Mouse (Mus musculus): ENCODE results near the gene Fam166a. TPM values are rescaled to one million over a fixed set of nuclear protein-coding genes. Genes with fewer than 3 reads are reported as not detected.

The Fam166a gene
- total RNA-seq, 1 experiment from 2014 or later: not detected

GRCm38 (mm10) chr2:25207593-25207992 lies 11.0 kb upstream of the Fam166a start:
- ATAC-seq (replicated peaks in 1 of 2; ENCODE audit: insufficient read depth in 1 of 2, low FRiP score in 2 of 2, low TSS enrichment in 1 of 2, low read depth in 1 of 2, poor library complexity in 2 of 2, severe bottlenecking in 2 of 2): no peak

DNA sequence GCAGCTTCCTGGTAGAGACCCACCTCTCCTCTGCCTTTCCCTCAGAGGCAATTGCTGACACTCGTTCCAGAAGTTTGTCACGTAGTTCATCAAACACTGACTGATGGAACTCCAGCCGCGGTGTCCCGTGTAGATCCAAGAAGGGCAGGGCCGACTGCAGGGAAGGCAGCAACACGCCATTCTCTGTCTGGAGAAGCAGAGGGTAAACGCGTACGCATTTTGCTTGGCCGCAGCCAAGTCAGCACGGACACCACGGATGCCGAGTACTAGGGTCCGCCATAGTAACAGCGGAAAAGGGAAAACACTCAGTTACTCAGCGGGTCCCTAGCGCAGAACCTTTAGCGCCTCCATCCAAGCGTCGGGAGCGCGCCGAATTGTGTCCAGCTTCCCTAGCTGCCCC lies 7.9 kb upstream of the Fam166a start:
- peak in 1 of 2 experiments; percentile 29; a peak in 2 of 4 replicates for ATAC-seq (replicated peaks in 1 of 2; ENCODE audit: insufficient read depth in 1 of 2, low FRiP score in 2 of 2, low TSS enrichment in 1 of 2, low read depth in 1 of 2, poor library complexity in 2 of 2, severe bottlenecking in 2 of 2)

- ATAC-seq (replicated peaks in 1 of 2; ENCODE audit: insufficient read depth in 1 of 2, low FRiP score in 2 of 2, low TSS enrichment in 1 of 2, low read depth in 1 of 2, poor library complexity in 2 of 2, severe bottlenecking in 2 of 2): peak; percentile 92 to 93
Measured at GRCm38 (mm10) chr2:25211121-25211670, 7.3 kb upstream of the Fam166a start, which contains the start of gene Nelfb. TSS of gene Nelfb (minus strand) at chr2:25211489.

DNA sequence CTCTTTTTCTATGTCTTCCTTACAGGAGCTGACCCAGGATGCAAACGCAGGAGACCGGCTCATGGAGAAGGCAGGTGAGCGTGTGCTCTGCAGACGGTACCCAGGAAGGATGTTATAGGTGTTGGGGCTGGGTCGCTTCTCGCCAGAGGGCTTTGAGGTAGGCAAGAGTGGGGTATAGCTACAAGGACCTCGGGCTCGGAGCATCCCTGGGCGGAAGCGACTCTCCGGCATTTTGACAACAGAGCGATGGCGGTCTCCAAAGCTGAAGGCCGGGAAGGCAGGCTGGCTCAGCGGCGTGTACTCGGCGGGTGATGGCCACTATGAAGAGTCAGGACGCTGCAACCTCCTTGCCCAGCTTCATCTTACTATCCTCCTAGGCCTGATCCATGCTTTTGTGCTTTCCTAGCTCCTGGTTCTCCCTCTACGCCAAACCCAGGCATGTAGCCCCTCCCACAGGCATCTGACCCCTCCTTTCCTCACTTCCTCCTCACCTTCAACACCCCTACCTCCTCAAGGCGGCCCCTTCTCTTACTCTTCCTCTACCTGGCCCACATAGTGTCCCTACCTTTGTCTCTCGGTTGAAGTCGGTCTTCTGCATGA lies 5.2 kb upstream of the Fam166a start:
- no peak for ATAC-seq (replicated peaks in 1 of 2; ENCODE audit: insufficient read depth in 1 of 2, low FRiP score in 2 of 2, low TSS enrichment in 1 of 2, low read depth in 1 of 2, poor library complexity in 2 of 2, severe bottlenecking in 2 of 2)

GRCm38 (mm10) chr2:25214444-25214843 lies 4.1 kb upstream of the Fam166a start, which contains the start of gene Stpg3:
TSS of gene Stpg3 (minus strand) at chr2:25214637.
- no peak for ATAC-seq (replicated peaks in 1 of 2; ENCODE audit: insufficient read depth in 1 of 2, low FRiP score in 2 of 2, low TSS enrichment in 1 of 2, low read depth in 1 of 2, poor library complexity in 2 of 2, severe bottlenecking in 2 of 2)

DNA sequence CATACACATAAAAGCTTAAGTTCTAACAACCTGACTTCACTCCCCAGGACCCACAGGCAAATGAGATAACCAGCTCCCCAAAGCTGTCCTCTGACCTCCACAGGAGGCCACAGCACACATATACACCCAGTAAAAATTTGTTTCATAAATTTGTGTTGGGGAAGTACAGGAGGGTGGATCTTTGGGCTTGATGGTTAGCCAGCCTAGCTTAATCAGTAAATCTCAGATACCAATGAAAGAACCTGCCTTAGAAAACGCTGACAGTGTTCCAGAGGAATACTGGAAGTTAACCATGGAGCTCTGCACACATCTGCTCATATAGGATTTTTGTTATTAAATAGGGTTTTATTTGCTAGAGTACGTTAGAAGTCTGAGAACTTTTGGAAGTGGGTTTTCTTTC lies 879 bp upstream of the Fam166a start:
- ATAC-seq (replicated peaks in 1 of 2; ENCODE audit: insufficient read depth in 1 of 2, low FRiP score in 2 of 2, low TSS enrichment in 1 of 2, low read depth in 1 of 2, poor library complexity in 2 of 2, severe bottlenecking in 2 of 2): no peak

GRCm38 (mm10) chr2:25221331-25221772 lies 2.8 kb downstream of the Fam166a start:
- ATAC-seq (replicated peaks in 1 of 2; ENCODE audit: insufficient read depth in 1 of 2, low FRiP score in 2 of 2, low TSS enrichment in 1 of 2, low read depth in 1 of 2, poor library complexity in 2 of 2, severe bottlenecking in 2 of 2): no peak

DNA sequence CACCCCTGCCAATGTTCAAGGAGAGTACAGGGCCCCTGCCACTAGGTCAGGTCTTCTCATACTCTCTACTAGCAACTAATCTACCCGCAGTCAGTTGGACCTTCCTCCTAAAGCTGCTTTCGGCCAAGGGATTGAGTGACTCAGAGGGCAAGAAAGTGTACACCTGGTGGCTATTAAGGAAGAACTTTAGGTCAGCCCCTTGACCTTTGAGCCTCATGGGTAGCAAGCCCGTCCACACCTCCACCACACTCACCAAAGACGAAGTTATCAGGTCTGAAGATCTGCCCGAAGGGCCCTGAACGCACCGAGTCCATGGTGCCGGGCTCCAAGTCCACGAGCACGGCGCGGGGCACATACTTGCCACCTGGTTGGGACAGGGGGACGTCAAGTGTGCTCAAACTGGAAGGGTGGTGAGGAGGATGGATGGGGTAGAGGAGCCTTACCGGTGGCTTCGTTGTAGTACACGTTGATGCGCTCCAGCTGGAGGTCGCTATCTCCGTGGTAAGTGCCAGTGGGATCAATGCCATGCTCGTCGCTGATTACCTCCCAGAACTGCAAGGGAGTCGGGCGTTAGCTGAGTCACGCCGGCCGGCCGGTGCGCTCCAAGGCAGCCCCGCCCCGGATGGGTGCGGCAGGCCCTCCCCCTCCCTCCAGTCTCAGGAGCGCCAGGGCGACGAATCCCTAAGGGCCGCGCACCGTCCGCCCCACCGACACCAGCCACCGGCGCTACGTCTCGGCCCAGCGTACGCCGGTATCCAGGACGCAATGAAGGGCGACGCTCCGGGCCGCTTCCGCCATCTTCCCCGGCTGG lies 5.3 kb downstream of the Fam166a start:
- peak; percentile 0 to 40; a peak in 2 of 4 replicates for ATAC-seq (replicated peaks in 1 of 2; ENCODE audit: insufficient read depth in 1 of 2, low FRiP score in 2 of 2, low TSS enrichment in 1 of 2, low read depth in 1 of 2, poor library complexity in 2 of 2, severe bottlenecking in 2 of 2)

DNA sequence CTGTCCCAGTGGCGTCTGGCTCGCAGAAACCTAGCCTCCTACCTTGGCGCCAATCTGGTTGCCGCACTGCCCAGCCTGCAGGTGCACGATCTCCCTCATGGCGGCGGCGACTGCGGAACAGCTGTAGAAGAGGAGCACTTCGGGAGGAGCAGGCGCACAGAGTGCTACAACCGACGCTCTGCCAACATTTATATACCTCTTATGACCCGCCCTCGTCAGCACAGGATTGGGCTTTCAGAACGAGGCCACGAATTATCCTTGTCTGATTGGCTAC lies 5.9 kb downstream of the Fam166a start, which contains the start of gene Tubb4b:
TSS of gene Tubb4b (minus strand) at position 211 of the 274 bp plus-strand sequence.
- no peak for ATAC-seq (replicated peaks in 1 of 2; ENCODE audit: insufficient read depth in 1 of 2, low FRiP score in 2 of 2, low TSS enrichment in 1 of 2, low read depth in 1 of 2, poor library complexity in 2 of 2, severe bottlenecking in 2 of 2)

DNA sequence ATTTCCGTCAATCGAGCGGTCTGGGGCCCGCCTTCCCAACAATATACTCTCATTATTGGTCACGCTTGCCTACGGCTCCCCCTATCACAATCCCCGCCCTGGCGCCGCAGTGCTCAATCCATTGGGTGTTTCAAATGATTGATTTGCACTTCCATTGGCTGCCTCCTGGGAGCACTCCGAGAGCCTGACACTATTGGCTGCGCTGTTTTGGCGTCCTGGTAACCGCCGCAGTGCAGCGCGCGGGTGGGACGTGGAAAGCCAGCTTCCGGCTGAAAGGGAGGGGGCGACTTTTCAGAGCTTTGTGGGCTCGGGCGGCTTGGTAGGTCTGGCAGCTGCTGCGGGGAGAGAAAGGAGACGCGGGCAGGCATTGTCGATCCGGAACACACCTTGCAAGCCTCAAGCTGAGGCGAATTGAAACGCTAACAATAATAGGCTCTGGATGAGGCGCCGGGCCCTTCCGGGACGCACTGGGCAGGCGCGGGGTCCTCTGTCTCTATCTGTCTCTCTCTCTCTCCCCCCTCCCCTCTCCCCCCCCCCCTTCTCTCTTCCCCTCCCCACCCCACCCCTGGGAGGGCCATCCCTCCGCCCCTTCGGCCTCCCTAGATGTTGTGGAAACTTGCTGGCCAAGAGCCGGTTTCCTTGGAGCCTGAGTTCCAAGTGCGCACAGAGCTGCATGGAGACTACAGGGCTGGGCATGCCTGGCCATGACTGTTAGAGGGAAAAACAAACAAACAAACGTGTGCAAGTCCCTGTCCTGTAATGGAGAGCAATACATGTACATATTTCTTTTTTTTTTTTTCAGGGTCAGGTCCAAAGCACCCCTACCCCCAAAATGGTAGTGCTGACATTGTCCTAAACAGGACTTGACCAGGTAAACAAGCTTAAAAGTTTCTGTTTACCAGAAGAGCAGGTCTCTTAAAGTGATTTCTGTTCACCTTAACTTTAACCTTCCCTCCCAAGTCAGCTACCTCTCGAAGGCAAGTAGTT lies 6.5 kb downstream of the Fam166a start:
- ATAC-seq (replicated peaks in 1 of 2; ENCODE audit: insufficient read depth in 1 of 2, low FRiP score in 2 of 2, low TSS enrichment in 1 of 2, low read depth in 1 of 2, poor library complexity in 2 of 2, severe bottlenecking in 2 of 2): peak; percentile 78 to 81

DNA sequence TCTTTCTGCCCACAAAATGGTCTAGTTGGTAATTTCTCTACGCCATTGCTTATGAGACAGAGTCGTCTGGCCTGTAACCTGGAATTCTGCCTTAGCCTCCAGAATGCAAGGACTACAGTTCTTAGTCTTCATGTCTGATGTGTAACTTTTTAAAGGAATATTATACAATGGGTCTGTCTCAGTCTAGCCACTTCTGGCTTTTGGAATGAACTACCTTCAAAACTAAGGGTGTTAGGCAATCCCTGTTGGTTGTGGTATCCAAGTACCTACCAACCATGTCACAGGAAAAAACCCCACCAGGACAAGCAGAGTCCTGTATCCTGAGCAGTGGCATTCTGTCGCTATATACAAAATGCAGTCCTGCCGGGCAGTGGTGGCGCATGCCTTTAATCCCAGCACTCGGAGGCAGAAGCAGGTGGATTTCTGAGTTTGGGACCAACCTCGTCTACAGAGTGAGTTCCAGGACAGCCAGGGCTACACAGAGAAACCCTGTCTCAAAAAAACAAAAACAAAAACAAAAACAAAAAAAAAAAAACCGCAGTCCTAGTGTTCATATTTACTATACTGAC lies 7.3 kb downstream of the Fam166a start:
- ATAC-seq (replicated peaks in 1 of 2; ENCODE audit: insufficient read depth in 1 of 2, low FRiP score in 2 of 2, low TSS enrichment in 1 of 2, low read depth in 1 of 2, poor library complexity in 2 of 2, severe bottlenecking in 2 of 2): no peak

- ATAC-seq (replicated peaks in 1 of 2; ENCODE audit: insufficient read depth in 1 of 2, low FRiP score in 2 of 2, low TSS enrichment in 1 of 2, low read depth in 1 of 2, poor library complexity in 2 of 2, severe bottlenecking in 2 of 2): no peak
Measured at GRCm38 (mm10) chr2:25226864-25227263, 8.3 kb downstream of the Fam166a start.

GRCm38 (mm10) chr2:25227406-25227805 lies 8.9 kb downstream of the Fam166a start:
- no peak for ATAC-seq (replicated peaks in 1 of 2; ENCODE audit: insufficient read depth in 1 of 2, low FRiP score in 2 of 2, low TSS enrichment in 1 of 2, low read depth in 1 of 2, poor library complexity in 2 of 2, severe bottlenecking in 2 of 2)

DNA sequence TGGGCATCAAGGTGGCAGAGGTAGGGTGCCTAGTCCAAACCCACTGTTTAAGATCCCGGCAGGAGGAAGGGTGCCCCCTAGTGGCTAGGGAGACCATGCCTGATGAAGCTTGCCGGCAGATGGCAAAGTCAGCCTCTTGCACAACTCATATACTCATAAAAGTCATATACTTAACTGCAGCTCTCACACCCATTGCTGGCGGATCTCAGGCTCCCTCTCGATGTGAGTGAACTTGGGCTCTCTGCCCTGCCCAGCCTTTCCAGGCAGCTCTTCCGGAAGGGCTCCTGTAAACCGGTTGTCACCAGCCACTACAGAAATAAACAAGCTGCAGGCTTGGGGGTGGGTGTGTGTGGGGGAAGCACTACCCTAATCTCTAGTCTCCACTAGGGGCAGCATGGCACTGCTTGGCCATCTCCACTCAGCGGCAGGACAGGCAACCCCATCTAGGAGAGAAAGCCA lies 9.9 kb downstream of the Fam166a start:
- ATAC-seq (replicated peaks in 1 of 2; ENCODE audit: insufficient read depth in 1 of 2, low FRiP score in 2 of 2, low TSS enrichment in 1 of 2, low read depth in 1 of 2, poor library complexity in 2 of 2, severe bottlenecking in 2 of 2): peak; percentile 38 to 51

DNA sequence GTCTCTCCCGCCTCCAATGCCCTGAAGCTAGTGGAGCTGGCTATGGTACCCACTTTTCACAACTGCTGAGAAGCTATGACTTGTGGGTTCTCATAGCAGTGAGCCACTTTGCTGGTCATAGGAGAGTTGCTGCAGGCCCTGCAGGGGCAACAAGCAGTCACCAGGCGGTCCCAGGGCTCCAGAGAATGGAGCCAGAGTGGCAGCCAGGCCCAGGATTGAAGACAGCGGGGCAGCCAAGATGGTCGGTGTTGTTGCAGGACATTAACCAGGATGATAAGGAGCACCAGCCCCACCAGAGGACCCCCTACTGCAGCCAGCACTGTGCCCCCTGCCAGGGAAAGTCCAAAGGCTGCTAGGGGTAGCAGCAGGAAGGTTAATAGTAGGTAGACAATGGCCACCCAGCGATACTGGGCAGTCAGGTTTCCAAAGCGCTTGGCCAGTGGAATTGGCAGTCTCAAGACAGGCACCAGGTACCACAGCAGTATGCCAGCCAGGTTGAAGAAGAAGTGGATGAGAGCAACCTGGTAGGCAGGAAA lies 10.5 kb downstream of the Fam166a start:
- ATAC-seq (replicated peaks in 1 of 2; ENCODE audit: insufficient read depth in 1 of 2, low FRiP score in 2 of 2, low TSS enrichment in 1 of 2, low read depth in 1 of 2, poor library complexity in 2 of 2, severe bottlenecking in 2 of 2): no peak

DNA sequence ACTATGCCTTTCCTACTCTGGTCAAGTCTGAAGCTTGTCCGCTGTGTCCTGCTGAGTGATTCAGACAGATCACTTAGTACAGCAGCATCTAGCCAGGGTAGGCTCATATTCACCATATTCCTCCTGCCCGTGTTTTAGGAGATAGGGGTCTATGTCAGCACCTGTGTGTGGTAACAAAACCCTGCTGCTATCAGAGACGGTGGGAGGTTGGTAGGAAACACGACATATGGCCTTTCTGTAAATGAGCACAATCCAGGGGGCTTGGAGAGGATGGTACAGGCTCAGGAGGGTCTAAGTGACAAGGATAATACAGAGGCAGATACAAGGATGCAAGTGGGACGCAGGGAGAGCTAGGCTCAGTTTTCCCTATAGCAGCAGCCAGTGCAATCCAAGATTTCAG lies 11.0 kb downstream of the Fam166a start:
- ATAC-seq (replicated peaks in 1 of 2; ENCODE audit: insufficient read depth in 1 of 2, low FRiP score in 2 of 2, low TSS enrichment in 1 of 2, low read depth in 1 of 2, poor library complexity in 2 of 2, severe bottlenecking in 2 of 2): no peak

DNA sequence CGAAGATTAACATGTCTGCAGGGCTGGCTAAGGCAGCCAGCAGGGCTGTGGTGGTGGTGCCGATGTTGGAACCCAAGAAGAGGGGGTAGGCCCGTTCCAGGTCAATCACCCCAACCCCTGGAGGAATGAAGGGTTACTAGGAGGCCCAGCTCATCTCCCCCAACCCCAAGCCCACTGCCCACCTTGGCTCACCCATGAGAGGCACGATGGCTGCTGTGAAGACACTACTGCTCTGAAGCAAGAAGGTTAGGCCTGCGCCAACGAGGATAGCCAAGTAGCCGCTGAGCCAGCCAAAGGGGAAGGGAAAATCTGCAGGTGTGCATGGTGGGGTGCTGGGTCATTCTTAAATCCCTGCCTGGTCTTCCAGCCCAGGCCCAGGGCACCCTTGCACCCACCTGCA lies 12.0 kb downstream of the Fam166a start:
- ATAC-seq (replicated peaks in 1 of 2; ENCODE audit: insufficient read depth in 1 of 2, low FRiP score in 2 of 2, low TSS enrichment in 1 of 2, low read depth in 1 of 2, poor library complexity in 2 of 2, severe bottlenecking in 2 of 2): no peak
